Mouse (Mus musculus): ENCODE results near the gene Wipf3.

- TF ChIP-seq CTCF (IDR thresholded peaks at IDR 0.05; ENCODE audit: control insufficient read depth, insufficient read depth, low read length) (no peak), POLR2A (IDR thresholded peaks at IDR 0.05; ENCODE audit: borderline replicate concordance, control insufficient read depth, low read depth, low read length) (no peak)
Measured at GRCm38 (mm10) chr6:54481390-54482112, 52.1 kb downstream of the Wipf3 start.

Measured in bone marrow, adult 2 months (tissue).